Mouse (Mus musculus) heart, embryonic 12.5 days (tissue): ENCODE results near the gene Wdr93. TPM values are rescaled to one million over a fixed set of nuclear protein-coding genes. Genes with fewer than 3 reads are reported as not detected.

Source experiments
- ATAC-seq: fragments of 200-750 bp; cut with Nextera tagmentation; 2 replicates; pipeline ENCODE4 v1.8.0; 2017; ENCODE audit warnings: moderate TSS enrichment, moderate library complexity; ENCODE audit not compliant: insufficient number of reproducible peaks, low FRiP score
- H3K27ac ChIP-seq: fragments of 300-500 bp; sonication (generic); 2 replicates; pipeline ENCODE4 v1.5.1; 2016; ENCODE audit warnings: mild to moderate bottlenecking, moderate library complexity; ENCODE audit not compliant: poor library complexity, severe bottlenecking
- H3K27me3 ChIP-seq: fragments of 300-500 bp; sonication (generic); replicated peaks from 2 replicates; pipeline ENCODE4 v1.6.1; 2016; ENCODE audit warnings: mild to moderate bottlenecking, moderate library complexity
- H3K36me3 ChIP-seq: fragments of 300-500 bp; sonication (generic); 2 replicates; pipeline ENCODE4 v1.6.1; 2016; ENCODE audit warnings: mild to moderate bottlenecking, moderate library complexity
- H3K4me1 ChIP-seq: fragments of 300-500 bp; sonication (generic); replicated peaks from 2 replicates; pipeline ENCODE4 v1.6.1; 2016; ENCODE audit warnings: mild to moderate bottlenecking
- H3K4me2 ChIP-seq: fragments of 300-500 bp; sonication (generic); 2 replicates; pipeline ENCODE4 v1.6.1; 2016; ENCODE audit warnings: mild to moderate bottlenecking, moderate library complexity
- H3K4me3 ChIP-seq: fragments of 300-500 bp; sonication (generic); 2 replicates; pipeline ENCODE4 v1.5.1; 2016; ENCODE audit warnings: mild to moderate bottlenecking
- H3K9ac ChIP-seq: fragments of 300-500 bp; sonication (generic); 2 replicates; pipeline ENCODE4 v1.6.1; 2016; ENCODE audit warnings: mild to moderate bottlenecking, moderate library complexity
- H3K9me3 ChIP-seq: fragments of 300-500 bp; sonication (generic); replicated peaks from 2 replicates; pipeline ENCODE4 v1.6.1; 2016; ENCODE audit warnings: mild to moderate bottlenecking, moderate library complexity
- WGBS: fragments of 180-500 bp; shearing (Covaris S2); methylation state at CpG from one replicate; pipeline ENCODE4 v1.1.7; 2016; 5-methylcytosine and 5-hydroxymethylcytosine counted together
- polyA plus RNA-seq: library from polyadenylated mRNA; unstranded; fragments of >200 nt; fragmentation: Nextera tagmentation; extraction: Ambion mirVana; gene quantifications from 2 replicates; pipeline ENCODE4 v1.2.1, GENCODE M21; 2016

Gene Wdr93
- polyA plus RNA-seq, 1 experiment from 2014 or later, result 4.4 TPM

GRCm38 (mm10) chr7:79729169-79729568, 13.8 kb upstream of the Wdr93 start:
- WGBS, result 8% methylated on average over 8 of the region's 8 CpGs
- Histone ChIP-seq H3K9ac (no peak overlapping the region), H3K4me3 (no peak overlapping the region), H3K36me3 (no peaks in the 10 kb centered on the region), H3K4me1 (no peaks in the 10 kb centered on the region), H3K9me3 (no peaks in the 10 kb centered on the region), H3K27me3 (peaks cover 38% of the 10 kb centered on the region), H3K27ac (no peak overlapping the region), H3K4me2 (no peak overlapping the region)
- ATAC-seq, result no peak

GRCm38 (mm10) chr7:79729743-79730370, 13.1 kb upstream of the Wdr93 start:
- H3K9ac ChIP-seq, result no peak overlapping the region
- H3K4me3 ChIP-seq, result no peak overlapping the region
- no peak overlapping the region for H3K4me2 ChIP-seq
- no peaks in the 10 kb centered on the region for H3K9me3 ChIP-seq
- 56% methylated on average over 11 of the region's 11 CpGs for WGBS
- H3K36me3 ChIP-seq, result no peaks in the 10 kb centered on the region
- ATAC-seq, result no peak
- H3K27me3 ChIP-seq, result peaks cover 38% of the 10 kb centered on the region
- no peak overlapping the region for H3K27ac ChIP-seq
- H3K4me1 ChIP-seq, result no peaks in the 10 kb centered on the region

DNA sequence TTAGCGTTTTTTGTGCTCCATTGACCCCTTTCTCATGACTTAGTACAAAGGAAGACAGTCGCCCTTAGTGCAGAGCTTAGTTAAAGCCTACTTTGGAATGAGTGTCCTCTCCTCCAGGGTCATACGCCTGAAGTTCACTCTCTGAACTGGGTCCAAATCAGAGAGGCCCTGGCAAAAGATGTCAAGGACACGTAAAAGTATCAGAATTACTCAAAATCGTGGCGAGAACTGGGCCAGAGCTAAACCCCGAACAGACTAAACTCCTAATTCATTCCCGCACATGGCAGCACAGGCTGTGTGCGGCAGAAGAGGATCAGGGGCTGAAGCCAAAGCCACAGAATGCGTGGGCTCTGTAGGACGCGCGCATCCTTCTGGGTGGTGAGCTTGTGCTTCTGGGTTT, 11.5 kb upstream of the Wdr93 start:
- WGBS, result 74% methylated on average over 13 of the region's 13 CpGs
- Histone ChIP-seq H3K9me3 (no peaks in the 10 kb centered on the region), H3K9ac (no peak overlapping the region), H3K4me3 (no peak overlapping the region), H3K27ac (no peak overlapping the region), H3K4me1 (no peaks in the 10 kb centered on the region), H3K4me2 (no peak overlapping the region), H3K36me3 (peaks cover under 1% of the 10 kb centered on the region; the same call in 1 of the 2 replicates), H3K27me3 (peaks cover 32% of the 10 kb centered on the region)
- no peak for ATAC-seq

DNA sequence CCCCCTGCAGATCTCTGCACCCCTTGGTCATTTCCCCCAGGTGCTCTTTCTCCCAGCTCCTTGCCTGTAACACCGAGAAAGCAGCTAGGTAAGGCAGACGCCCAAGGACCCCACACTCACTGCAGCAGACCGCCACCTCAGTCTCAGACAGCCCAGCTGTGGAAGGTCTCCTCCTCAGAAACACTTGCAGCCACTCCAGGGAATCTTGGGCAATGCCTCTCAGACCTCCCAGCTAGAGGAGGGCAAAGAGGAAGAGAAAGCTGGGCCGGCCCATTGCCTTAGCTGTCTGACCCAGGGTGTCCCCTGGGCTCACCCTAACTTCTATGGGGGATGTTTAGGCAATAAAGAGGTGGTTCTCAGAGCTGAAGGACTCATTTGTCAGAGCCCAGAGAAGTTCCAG, 10.3 kb upstream of the Wdr93 start, which contains the start of gene Plin1:
Gene Plin1 (minus strand): TSS at position 282 of the 400 bp plus-strand sequence.
- Histone ChIP-seq H3K9ac (no peak within 1 kb of the TSS), H3K4me2 (no peak within 1 kb of the TSS), H3K36me3 (peaks cover 6% of the 10 kb centered on the region; the same call in 1 of the 2 replicates), H3K4me3 (no peak within 1 kb of the TSS), H3K9me3 (no peaks in the 10 kb centered on the region), H3K27me3 (peaks cover 32% of the 10 kb centered on the region), H3K27ac (no peak within 1 kb of the TSS), H3K4me1 (no peaks in the 10 kb centered on the region)
- 60% methylated on average over 4 of the region's 4 CpGs for WGBS
- ATAC-seq, result no peak

DNA sequence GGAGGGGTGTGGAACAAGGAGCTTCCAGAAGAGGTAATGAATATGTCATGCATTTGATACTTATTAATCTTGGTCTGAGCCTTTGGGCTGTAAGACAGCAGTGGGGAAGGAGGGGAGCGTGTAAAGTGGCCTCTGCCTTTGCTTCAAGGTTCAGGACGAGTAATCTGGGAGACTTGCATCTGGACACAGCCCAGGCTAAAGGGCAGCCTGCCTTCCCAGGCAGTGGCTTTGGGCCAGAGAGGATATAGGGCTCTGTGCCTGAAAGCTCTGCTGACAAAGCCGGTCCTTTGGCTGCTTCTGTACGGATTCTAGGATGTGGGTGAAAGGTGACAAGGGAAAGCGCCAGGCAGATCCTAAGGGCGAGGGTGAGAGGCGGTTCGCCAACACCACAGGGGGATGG, 8.4 kb upstream of the Wdr93 start:
- Histone ChIP-seq H3K27me3 (peaks cover 25% of the 10 kb centered on the region), H3K9ac (no peak overlapping the region), H3K36me3 (peaks cover 11% of the 10 kb centered on the region; the same call in 1 of the 2 replicates), H3K4me1 (no peaks in the 10 kb centered on the region), H3K4me2 (no peak overlapping the region), H3K27ac (no peak overlapping the region), H3K9me3 (no peaks in the 10 kb centered on the region), H3K4me3 (no peak overlapping the region)
- WGBS, result 75% methylated on average over 8 of the region's 8 CpGs
- ATAC-seq, result no peak

DNA sequence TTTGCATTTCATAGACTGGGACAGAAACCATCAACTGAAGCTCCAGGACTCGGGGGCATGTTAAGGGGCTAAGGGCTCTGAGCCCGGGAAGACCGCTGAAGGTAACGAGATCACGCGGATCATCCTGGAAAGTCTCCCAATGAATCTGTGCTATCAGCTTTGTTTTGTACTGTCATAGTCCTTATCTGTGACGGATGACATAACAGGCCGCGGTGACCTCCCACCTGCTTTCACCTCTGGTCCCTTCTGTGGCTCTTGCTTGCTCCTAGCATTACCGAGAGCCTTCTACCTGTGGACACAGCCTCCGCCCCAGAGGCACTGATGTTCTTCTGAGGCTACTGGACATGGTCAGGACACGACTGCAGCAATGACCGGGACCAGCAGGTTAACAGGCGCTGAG, 6.5 kb upstream of the Wdr93 start:
- peaks cover 12% of the 10 kb centered on the region; the same call in 1 of the 2 replicates for H3K36me3 ChIP-seq
- H3K9me3 ChIP-seq, result no peaks in the 10 kb centered on the region
- no peaks in the 10 kb centered on the region for H3K4me1 ChIP-seq
- H3K27ac ChIP-seq, result no peak overlapping the region
- no peak for ATAC-seq
- H3K9ac ChIP-seq, result no peak overlapping the region
- H3K4me2 ChIP-seq, result no peak overlapping the region
- H3K27me3 ChIP-seq, result peaks cover 11% of the 10 kb centered on the region
- WGBS, result 85% methylated on average over 14 of the region's 14 CpGs
- H3K4me3 ChIP-seq, result no peak overlapping the region

DNA sequence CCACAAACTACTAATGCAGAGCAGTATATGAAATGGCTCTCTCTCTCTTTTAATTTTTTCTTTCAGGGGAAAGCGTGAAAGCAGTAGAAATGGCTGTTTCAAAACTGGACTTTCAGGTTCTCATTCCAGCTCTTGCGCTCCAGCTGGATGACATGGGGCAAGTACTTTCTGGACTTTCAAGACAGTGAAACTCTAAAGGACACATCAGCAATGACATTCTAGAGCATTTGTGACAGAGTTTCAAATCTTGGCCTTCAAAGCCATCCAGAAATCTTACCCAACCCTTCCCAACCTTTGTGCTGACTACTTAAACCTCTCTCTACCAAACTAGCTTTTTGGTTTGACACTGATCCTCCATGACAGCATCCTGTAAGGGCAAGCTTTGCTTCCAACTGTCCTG, 4.0 kb upstream of the Wdr93 start:
- ATAC-seq, result no peak
- WGBS, result 91% methylated on average over 2 of the region's 2 CpGs

DNA sequence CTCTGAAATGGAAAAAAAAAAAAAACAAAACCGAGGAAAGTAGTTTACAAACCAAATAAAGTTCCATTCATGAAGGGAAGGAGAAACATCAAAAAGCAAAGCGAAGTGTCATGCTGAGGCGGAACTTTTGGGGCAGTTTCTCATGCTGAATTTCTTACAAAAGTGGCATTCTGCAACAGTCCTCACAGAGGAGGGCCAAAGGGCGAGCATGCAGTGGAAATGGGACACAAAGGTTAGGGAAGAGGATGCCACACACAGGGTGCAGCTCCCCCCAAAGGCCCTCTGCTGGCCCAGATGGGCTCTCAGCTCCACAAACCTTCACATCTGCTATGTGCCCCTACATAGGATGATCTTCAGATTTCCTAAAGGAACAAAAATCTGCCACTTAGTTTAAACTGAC, 2.7 kb upstream of the Wdr93 start:
- Histone ChIP-seq H3K36me3 (peaks cover 12% of the 10 kb centered on the region; the same call in 1 of the 2 replicates), H3K27ac (no peak overlapping the region), H3K27me3 (no peaks in the 10 kb centered on the region), H3K4me2 (no peak overlapping the region), H3K4me1 (0 out of 2 replicates have a peak, but pooled peaks cover 3% of the 10 kb centered on the region), H3K9ac (no peak overlapping the region), H3K4me3 (no peak overlapping the region), H3K9me3 (no peaks in the 10 kb centered on the region)
- 78% methylated on average over 4 of the region's 4 CpGs for WGBS
- no peak for ATAC-seq

More for the DNA sequence above, 4.0 kb upstream of the Wdr93 start:
- Histone ChIP-seq H3K27me3 (no peaks in the 10 kb centered on the region), H3K4me3 (no peak overlapping the region), H3K4me2 (no peak overlapping the region), H3K4me1 (0 out of 2 replicates have a peak, but pooled peaks cover 3% of the 10 kb centered on the region), H3K36me3 (peaks cover 12% of the 10 kb centered on the region; the same call in 1 of the 2 replicates), H3K27ac (no peak overlapping the region), H3K9me3 (no peaks in the 10 kb centered on the region), H3K9ac (no peak overlapping the region)

DNA sequence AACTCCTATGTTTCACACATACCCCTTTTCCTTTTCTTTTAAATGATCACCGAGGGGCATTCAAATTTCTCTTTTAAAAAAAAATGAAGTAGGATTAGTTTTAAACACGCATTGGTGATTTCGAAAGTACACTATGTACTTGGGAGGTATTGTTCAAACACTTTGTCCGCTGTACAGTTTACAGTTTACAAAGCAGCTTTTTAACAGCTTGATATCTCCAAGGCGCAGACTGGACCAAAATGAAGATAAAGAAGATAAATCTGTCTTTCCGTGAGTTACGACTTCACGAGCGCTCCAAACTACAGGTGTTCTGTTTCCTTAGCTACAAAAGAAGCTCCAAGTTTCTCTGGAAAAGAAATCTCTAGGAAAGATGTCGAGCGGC, 695 bp upstream of the Wdr93 start:
- Histone ChIP-seq H3K9ac (peak overlapping the region; percentile 78), H3K4me3 (peak overlapping the region; percentile 78), H3K4me1 (0 out of 2 replicates have a peak, but pooled peaks cover 3% of the 10 kb centered on the region), H3K4me2 (peak overlapping the region; percentile 95), H3K36me3 (peaks cover 8% of the 10 kb centered on the region; the same call in 1 of the 2 replicates), H3K9me3 (no peaks in the 10 kb centered on the region), H3K27ac (no peak overlapping the region), H3K27me3 (no peaks in the 10 kb centered on the region)
- no peak for ATAC-seq
- WGBS, result 20% methylated on average over 11 of the region's 11 CpGs

DNA sequence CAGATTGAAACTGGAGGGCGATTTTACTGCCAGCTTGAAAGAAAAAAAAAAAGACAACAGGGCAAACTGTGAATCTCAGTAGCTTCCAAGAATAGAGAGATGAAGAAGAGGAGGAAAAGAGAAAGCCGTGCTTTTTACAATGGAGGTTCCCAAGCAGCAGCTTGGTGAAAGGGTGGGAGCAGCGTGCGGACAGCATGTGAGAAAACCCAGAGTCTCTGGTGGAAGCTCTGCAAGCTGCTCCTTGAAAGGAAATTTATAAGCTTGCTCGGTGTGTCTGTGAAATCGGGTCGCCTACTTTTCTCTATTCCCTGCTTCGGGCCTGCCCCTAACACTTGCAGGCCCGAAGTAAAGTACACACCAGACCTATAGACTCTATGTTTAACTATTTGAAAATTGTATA, 1.1 kb downstream of the Wdr93 start:
- H3K27me3 ChIP-seq, result no peaks in the 10 kb centered on the region
- H3K9me3 ChIP-seq, result no peaks in the 10 kb centered on the region
- 0 out of 2 replicates have a peak, but pooled peaks cover 3% of the 10 kb centered on the region for H3K4me1 ChIP-seq
- no peak overlapping the region for H3K4me2 ChIP-seq
- no peak overlapping the region for H3K27ac ChIP-seq
- H3K9ac ChIP-seq, result no peak overlapping the region
- WGBS, result 86% methylated on average over 9 of the region's 9 CpGs
- H3K36me3 ChIP-seq, result peaks cover 4% of the 10 kb centered on the region; the same call in 1 of the 2 replicates
- H3K4me3 ChIP-seq, result no peak overlapping the region
- ATAC-seq, result no peak

DNA sequence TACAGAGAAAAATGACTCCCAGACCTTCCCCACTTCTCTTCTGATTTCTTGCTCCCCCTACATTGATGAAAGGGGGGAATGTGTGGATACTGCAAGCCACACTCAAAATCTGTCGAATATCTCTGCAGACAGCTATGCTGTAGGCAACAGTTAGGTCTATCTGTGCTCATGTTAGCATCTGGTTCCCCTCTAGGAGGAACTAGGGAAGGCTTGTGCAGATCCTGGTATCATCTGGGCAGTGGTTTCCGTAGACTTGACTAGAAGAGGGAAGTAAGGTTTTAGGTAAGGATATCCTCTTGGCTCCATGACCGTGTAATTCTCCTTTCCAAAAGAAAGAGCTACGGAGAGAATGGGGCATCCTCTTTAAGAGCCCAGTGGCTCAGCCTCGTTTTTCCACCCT, 1.6 kb downstream of the Wdr93 start:
- H3K36me3 ChIP-seq, result peaks cover under 1% of the 10 kb centered on the region; the same call in 1 of the 2 replicates
- 79% methylated on average over 5 of the region's 5 CpGs for WGBS
- no peak overlapping the region for H3K27ac ChIP-seq
- no peak overlapping the region for H3K9ac ChIP-seq
- no peak overlapping the region for H3K4me3 ChIP-seq
- 0 out of 2 replicates have a peak, but pooled peaks cover 3% of the 10 kb centered on the region for H3K4me1 ChIP-seq
- H3K9me3 ChIP-seq, result no peaks in the 10 kb centered on the region
- no peaks in the 10 kb centered on the region for H3K27me3 ChIP-seq
- no peak for ATAC-seq
- H3K4me2 ChIP-seq, result no peak overlapping the region
